Mouse (Mus musculus) kidney, postnatal 25 days (tissue): ENCODE data around the gene Padi6.

ENCODE experiments used
- DNase-seq, 2 experiments: peaks; one replicate each; pipeline ENCODE4 v3.0.0; 2021; ENCODE audit warnings: mixed read lengths in 2 of 2

Gene Padi6

GRCm38 (mm10) chr4:140704166-140704565, 38.3 kb downstream of the Padi6 start:
- DNase-seq = peak in 1 of 2 experiments; percentile 38

DNA sequence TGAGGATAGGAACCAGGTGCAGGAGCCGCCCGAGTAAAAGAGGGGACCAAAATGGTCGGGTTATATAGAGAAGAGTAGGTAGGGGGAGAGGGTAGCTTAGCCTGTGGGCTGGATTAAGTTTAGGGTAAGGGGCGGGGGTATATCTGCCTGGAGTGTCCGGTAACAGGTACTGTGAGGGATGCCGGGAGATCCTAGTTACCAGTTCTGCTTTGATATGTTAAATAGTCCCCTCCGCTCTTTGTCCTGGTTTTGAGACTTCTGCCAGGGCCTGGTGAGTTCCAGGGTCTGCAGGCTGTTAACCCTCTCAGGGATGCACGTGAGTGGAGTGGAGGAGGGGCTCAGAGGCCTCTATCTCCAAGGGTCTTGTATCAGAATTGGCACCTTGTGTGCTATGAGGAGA, 38.8 kb downstream of the Padi6 start:
- no peak for DNase-seq

- peak; percentile 84 to 94 for DNase-seq
Measured at GRCm38 (mm10) chr4:140702611-140703327, 39.7 kb downstream of the Padi6 start.

DNA sequence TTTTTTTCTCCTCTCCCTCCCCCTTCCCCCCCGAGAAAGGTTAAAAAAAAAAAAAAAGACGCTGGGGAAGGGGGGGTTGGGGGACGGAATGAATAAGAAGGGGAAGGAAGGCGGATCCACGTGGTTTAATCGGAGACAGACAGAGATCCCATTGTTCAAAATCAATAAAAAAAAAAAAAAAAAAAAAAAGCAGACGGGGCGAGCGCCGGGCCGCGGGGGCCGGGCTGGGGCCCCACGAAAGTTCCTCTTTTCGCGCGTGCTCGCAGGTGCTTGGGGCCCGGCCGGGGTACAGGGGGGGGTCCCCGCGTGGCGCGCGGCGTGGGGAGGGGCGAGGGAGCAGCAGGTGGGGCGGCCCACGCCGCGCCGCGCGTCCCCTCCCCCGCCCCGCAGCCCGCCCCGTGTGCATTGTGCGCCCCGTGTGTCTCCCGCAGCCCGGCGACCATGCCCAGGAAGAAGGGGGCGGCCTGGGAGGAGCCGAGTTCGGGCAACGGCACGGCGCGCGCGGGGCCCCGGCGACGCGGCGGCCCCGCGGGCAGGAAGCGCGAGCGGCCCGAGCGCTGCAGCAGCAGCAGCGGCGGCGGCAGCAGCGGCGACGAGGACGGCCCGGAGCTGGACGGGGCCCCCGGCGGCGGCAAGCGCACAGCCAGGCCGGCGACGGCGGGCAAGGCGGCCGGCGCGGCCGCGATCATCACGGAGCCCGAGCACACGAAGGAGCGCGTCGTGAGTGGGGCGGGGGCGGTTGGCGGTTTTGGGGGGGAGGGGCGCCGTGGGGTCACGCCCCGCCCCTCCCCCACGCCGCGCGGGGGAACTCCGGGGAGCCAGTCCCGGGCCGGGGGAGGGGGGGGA, 40.5 kb downstream of the Padi6 start:
- DNase-seq = peak; percentile 27 to 67

GRCm38 (mm10) chr4:140701049-140701715, 41.3 kb downstream of the Padi6 start:
- peak; percentile 73 to 87 for DNase-seq

DNA sequence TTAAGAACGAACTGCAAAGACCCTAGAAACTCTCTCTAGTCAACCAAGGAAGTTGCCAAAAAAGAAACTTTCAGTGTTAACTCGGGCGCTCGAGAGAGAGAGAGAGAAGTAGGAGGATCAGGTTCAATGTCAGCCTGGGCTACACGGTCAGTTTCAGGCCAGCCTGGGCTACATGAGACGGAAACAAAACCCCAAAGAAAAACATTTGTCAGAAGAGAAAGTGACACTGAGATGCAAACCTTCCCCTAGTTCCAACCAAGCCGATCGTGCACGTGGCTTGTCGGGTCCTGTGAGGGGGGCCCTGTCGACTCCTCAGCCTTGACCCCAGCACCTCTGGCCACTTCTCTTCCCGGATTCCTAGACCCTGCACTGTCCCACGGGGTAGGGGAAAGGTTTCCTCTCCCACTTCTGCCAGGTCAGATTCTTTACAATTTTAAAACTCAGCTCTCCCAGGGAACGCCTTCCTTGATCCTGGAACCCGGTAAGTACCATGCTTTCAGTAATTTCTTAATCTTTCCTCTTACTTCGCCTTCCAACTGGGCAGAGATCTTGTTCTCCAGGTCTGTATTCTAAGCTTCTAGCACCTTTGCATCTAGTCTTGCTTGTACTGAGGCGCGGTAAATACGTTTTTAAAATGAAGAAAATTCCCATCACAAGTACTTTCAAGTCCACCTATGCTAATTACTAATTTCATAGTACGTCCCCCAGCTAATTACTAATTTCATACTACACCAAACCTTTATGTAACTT, 42.0 kb downstream of the Padi6 start, which contains the start of gene Rcc2:
TSS of gene Rcc2 (plus strand) at position 273 of the 750 bp plus-strand sequence.
- DNase-seq = no peak

- DNase-seq = peak; percentile 64 to 86
Measured at GRCm38 (mm10) chr4:140699441-140700127, 42.9 kb downstream of the Padi6 start.

GRCm38 (mm10) chr4:140695675-140696585, 46.5 kb downstream of the Padi6 start:
- no peak for DNase-seq

- no peak for DNase-seq
Measured at GRCm38 (mm10) chr4:140695146-140695545, 47.3 kb downstream of the Padi6 start.

DNA sequence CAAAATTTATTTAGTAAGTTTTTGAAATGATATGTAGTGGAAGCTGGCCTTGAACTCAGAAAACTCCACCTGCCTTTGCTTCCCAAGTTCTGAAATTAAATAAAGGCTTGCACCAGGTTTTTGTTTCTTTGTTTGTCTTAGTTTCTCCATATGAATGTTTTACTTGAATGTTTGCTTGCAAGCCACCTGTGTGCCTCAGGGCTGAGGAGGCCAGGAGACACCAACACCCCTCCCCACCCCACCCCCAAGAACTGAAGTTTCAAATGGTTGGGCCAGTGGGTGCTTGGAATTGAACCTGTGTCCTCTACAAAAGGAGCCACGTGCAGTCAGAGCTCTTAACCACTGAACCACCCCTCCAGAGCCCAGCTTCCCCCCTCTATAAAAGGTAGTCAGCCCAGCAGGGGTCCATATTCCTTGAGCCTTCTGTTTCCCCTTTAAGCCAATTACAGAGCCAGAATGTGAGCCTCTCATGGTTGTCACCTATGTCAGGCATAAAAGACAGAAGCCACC, 47.8 kb downstream of the Padi6 start:
- no peak for DNase-seq

DNA sequence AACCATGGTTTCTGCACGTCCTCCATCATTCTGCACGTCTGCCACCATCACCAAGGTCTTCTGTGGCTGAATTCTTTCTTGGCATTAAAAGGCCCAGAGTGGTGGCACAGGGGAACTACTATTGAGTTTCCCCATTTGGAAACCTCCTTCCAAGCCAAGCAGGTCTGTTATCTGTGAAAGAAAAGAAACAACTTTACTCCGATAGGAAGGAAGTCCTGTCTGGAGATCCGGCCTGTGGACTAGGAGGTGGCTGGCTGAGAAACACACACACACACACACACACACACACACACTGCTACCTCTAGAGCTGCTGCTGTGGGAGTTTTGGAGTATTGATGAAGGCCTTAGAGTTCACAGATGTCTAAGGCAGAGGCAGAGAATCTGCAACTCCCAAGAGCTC, 48.9 kb downstream of the Padi6 start:
- peak in 1 of 2 experiments; percentile 34 for DNase-seq

DNA sequence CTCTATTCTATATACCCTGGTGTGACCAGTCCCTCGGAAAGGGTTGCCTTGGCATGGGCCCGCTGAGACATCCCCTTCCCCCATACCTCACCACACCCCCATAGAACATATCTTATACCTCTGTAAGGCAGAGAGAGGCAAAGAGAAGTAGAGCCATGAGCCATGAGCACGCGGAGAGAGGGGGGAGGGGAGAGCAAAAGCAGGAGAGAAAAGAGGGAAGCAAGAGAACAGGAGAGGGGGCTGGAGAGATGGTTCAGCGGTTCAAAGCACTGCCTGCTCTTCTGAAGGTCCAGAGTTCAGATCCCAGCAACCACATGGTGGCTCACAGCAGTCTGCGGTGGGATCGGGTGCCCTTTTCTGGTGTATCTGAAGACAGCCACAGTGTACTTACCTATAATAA, 51.0 kb downstream of the Padi6 start:
- DNase-seq = peak in 1 of 2 experiments; percentile 23

DNA sequence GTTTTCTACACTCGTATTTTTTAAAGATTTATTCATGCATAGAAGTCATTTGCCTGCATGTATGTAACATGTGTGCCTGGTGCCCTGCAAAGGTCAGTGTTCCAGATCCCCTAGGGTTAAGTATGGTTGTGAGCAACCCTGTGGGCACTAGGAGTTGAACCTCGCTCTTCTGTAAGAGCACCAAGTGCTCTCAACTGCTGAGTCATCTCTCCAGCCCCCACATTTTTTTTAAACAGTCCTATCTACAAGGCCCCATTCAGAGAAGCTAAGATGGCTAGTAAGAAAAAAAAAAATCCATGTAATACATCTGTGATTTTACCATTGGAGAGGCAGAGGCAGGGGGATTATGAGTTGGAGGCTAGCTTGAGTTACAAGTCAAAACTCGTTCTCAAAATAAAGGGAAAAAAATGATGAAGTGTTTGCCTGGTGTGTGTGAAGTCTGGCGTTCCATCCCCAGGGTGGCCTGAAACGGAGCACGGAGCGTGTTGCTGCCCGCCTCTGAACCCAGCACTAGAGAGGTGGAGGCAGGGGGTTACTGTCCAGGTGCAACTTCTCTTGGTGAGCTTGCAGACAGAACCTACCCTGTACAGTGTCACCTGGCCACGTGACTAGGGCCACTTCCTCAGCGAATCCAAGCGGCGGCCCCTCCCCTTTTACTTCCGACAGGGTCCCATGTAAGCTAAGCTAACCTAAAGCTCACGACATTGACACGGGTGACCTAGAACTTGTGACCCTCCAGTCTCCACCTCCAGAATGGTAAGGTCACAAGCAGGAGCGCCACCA, 52.4 kb downstream of the Padi6 start:
- DNase-seq = peak in 1 of 2 experiments; percentile 31

DNA sequence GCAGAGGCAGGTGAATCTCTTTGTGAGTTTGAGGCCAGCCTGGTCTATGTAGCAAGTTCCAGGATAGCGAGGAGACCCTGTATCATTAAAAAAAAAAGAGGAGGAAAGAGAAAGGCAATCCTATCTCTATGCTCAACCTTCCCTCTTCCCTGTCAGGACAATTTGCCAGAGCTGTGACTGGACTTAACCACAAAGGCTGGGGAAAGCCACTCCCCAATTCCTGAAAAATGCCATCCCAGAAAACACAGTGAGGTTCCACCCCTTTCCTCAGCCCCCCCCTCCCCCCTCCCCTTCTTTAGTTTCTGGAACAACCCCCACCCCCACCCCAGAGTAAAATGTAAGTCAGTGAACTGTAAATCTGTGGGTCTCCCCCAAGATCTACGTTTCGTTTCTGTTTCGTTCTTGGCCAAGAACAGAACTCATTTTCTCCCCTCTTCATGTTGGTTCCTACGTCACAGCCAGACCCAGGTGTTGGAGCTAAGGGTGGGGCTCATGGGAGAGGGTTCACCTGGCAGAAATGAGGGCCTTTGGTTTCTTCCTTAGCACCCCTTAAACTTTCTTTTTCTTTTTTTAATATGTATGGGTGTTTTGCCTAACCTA, 53.5 kb downstream of the Padi6 start:
- DNase-seq = no peak

- peak in 1 of 2 experiments; percentile 38 for DNase-seq
Measured at GRCm38 (mm10) chr4:140688044-140688825, 54.2 kb downstream of the Padi6 start.

DNA sequence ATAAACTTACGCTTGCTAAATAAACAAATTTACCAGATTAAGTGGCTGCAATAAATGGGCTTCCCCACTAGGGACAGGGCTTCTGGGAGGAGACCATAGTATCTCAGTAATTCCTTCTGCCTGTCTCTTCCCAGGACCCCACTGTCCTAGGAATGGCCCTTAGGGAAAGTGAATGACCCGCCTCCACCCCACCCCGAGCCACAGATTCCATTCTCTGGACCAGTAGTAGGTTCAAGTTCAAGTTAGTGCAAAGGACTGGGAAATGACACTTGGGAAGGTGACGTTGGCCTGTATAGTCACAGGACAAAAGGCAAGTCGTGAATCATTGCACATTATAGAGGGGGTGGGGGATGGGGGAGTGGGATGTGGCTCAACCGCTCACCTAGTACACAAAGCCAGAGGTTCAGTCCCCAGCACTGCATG, 57.6 kb downstream of the Padi6 start:
- peak in 1 of 2 experiments; percentile 35 for DNase-seq

- peak in 1 of 2 experiments; percentile 58 for DNase-seq
Measured at GRCm38 (mm10) chr4:140684141-140684871, 58.1 kb downstream of the Padi6 start.

DNA sequence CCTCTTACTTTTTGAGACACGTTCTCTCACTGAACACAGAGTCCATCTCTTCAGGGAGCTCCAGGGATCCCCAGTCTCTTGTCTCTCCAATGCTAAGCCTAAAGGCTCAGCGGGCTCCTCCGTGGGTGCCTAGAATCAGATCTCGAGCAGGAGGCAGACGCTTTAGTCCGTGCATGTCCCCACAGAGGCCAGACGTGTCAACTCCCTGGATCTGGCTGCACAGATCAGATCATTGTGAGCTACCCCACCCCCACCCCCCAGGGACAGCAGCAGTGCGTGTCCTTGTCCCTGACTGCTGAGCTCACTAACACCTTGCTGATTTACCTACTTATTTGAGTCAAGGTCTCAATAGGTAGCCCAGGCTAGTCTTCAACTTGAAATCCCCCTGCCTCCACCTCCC, 58.8 kb downstream of the Padi6 start:
- peak in 1 of 2 experiments; percentile 23 for DNase-seq
